Mouse (Mus musculus) liver, embryonic 12.5 days (tissue): Measurements from ENCODE around the gene Selenow. TPM values are rescaled to one million over a fixed set of nuclear protein-coding genes. Genes with fewer than 3 reads are reported as not detected.

Source experiments
- ATAC-seq: fragments of 200-750 bp; cut with Nextera tagmentation; 2 replicates; pipeline ENCODE4 v1.8.0; 2017; ENCODE audit warnings: moderate number of reproducible peaks, mild to moderate bottlenecking, moderate library complexity
- H3K27ac ChIP-seq: fragments of 300-500 bp; sonication (generic); 2 replicates; pipeline ENCODE4 v1.5.1; 2016; ENCODE audit warnings: mild to moderate bottlenecking
- H3K27me3 ChIP-seq: fragments of 300-500 bp; sonication (generic); replicated peaks from 2 replicates; pipeline ENCODE4 v1.6.1; 2016; ENCODE audit warnings: mild to moderate bottlenecking, moderate library complexity
- H3K36me3 ChIP-seq: fragments of 300-500 bp; sonication (generic); 2 replicates; pipeline ENCODE4 v1.6.1; 2016; ENCODE audit warnings: mild to moderate bottlenecking, moderate library complexity
- H3K4me1 ChIP-seq: fragments of 300-500 bp; sonication (generic); 2 replicates; pipeline ENCODE4 v1.6.1; 2016
- H3K4me2 ChIP-seq: fragments of 300-500 bp; sonication (generic); 2 replicates; pipeline ENCODE4 v1.6.1; 2016; ENCODE audit warnings: mild to moderate bottlenecking, moderate library complexity
- H3K4me3 ChIP-seq: fragments of 300-500 bp; sonication (generic); 2 replicates; pipeline ENCODE4 v1.5.1; 2016; ENCODE audit warnings: mild to moderate bottlenecking, moderate library complexity
- H3K9ac ChIP-seq: fragments of 300-500 bp; sonication (generic); 2 replicates; pipeline ENCODE4 v1.6.1; 2016; ENCODE audit warnings: mild to moderate bottlenecking, moderate library complexity
- H3K9me3 ChIP-seq: fragments of 300-500 bp; sonication (generic); replicated peaks from 2 replicates; pipeline ENCODE4 v1.6.1; 2016; ENCODE audit warnings: mild to moderate bottlenecking, moderate library complexity
- WGBS: fragments of 180-500 bp; shearing (Covaris S2); methylation state at CpG from one replicate; pipeline ENCODE4 v1.1.7; 2016; ENCODE audit not compliant: insufficient replicate concordance; 5-methylcytosine and 5-hydroxymethylcytosine counted together
- polyA plus RNA-seq: library from polyadenylated mRNA; unstranded; fragments of >200 nt; fragmentation: Nextera tagmentation; extraction: Ambion mirVana; gene quantifications from 2 replicates; pipeline ENCODE4 v1.2.1, GENCODE M21; 2016

The Selenow gene
- polyA plus RNA-seq, 1 experiment from 2014 or later = 445 TPM

GRCm38 (mm10) chr7:15884127-15884526, 38.1 kb downstream of the Selenow start:
- no peaks in the 10 kb centered on the region for H3K9me3 ChIP-seq
- WGBS = 74% methylated on average over 2 of the region's 2 CpGs
- ATAC-seq = no peak

GRCm38 (mm10) chr7:15882317-15882716, 39.9 kb downstream of the Selenow start, which contains the start of gene Crxos:
TSS of gene Crxos (plus strand) at chr7:15882617.
- no peak within 1 kb of the TSS for H3K4me2 ChIP-seq
- WGBS = 71% methylated on average over 2 of the region's 2 CpGs
- no peak for ATAC-seq
- no peaks in the 10 kb centered on the region for H3K4me1 ChIP-seq
- no peak within 1 kb of the TSS for H3K27ac ChIP-seq
- no peak within 1 kb of the TSS for H3K9ac ChIP-seq
- no peaks in the 10 kb centered on the region for H3K36me3 ChIP-seq
- H3K27me3 ChIP-seq = no peaks in the 10 kb centered on the region
- H3K4me3 ChIP-seq = no peak within 1 kb of the TSS
- H3K9me3 ChIP-seq = no peaks in the 10 kb centered on the region

More at GRCm38 (mm10) chr7:15884127-15884526, 38.1 kb downstream of the Selenow start:
- Histone ChIP-seq H3K4me3 (no peak overlapping the region), H3K27me3 (no peaks in the 10 kb centered on the region), H3K4me2 (no peak overlapping the region), H3K36me3 (no peaks in the 10 kb centered on the region), H3K27ac (no peak overlapping the region), H3K4me1 (no peaks in the 10 kb centered on the region), H3K9ac (no peak overlapping the region)

GRCm38 (mm10) chr7:15881831-15882230, 40.4 kb downstream of the Selenow start:
- Histone ChIP-seq H3K4me3 (no peak overlapping the region), H3K27ac (no peak overlapping the region), H3K36me3 (no peaks in the 10 kb centered on the region), H3K27me3 (no peaks in the 10 kb centered on the region), H3K4me2 (no peak overlapping the region), H3K4me1 (no peaks in the 10 kb centered on the region), H3K9ac (no peak overlapping the region), H3K9me3 (no peaks in the 10 kb centered on the region)
- no peak for ATAC-seq
- WGBS = 34% methylated on average over 3 of the region's 3 CpGs

GRCm38 (mm10) chr7:15881388-15881787, 40.8 kb downstream of the Selenow start:
- no peaks in the 10 kb centered on the region for H3K9me3 ChIP-seq
- no peaks in the 10 kb centered on the region for H3K36me3 ChIP-seq
- no peaks in the 10 kb centered on the region for H3K27me3 ChIP-seq

GRCm38 (mm10) chr7:15879756-15880155, 42.4 kb downstream of the Selenow start, which contains the start of gene Crx:
TSS of gene Crx (minus strand) at chr7:15879968.
- Histone ChIP-seq H3K4me2 (no peak within 1 kb of the TSS), H3K36me3 (no peaks in the 10 kb centered on the region), H3K27ac (no peak within 1 kb of the TSS), H3K4me1 (no peaks in the 10 kb centered on the region), H3K9me3 (no peaks in the 10 kb centered on the region), H3K27me3 (no peaks in the 10 kb centered on the region), H3K9ac (no peak within 1 kb of the TSS), H3K4me3 (no peak within 1 kb of the TSS)
- ATAC-seq = no peak
- 26% methylated on average over 4 of the region's 4 CpGs for WGBS

More at GRCm38 (mm10) chr7:15881388-15881787, 40.8 kb downstream of the Selenow start:
- ATAC-seq = no peak
- 18% methylated on average over 7 of the region's 7 CpGs for WGBS
- Histone ChIP-seq H3K4me3 (no peak overlapping the region), H3K9ac (no peak overlapping the region), H3K27ac (no peak overlapping the region), H3K4me2 (no peak overlapping the region), H3K4me1 (no peaks in the 10 kb centered on the region)

Other genes starting within 250 kb of the Selenow start
- not detected in 2 replicates for gene Obox5, start 172.3 kb downstream of the Selenow start, polyA plus RNA-seq
- gene Obox6, start 82.7 kb downstream of the Selenow start, polyA plus RNA-seq = not detected in 2 replicates
- gene Crx, start 42.4 kb downstream of the Selenow start, polyA plus RNA-seq = not detected in 2 replicates
- gene Crxos, start 39.8 kb downstream of the Selenow start, polyA plus RNA-seq = not detected in 2 replicates
- gene Nop53, start 23.7 kb upstream of the Selenow start, polyA plus RNA-seq = 130 and 143 TPM in 2 replicates
- 6.5 and 7.8 TPM in 2 replicates for gene Ehd2, start 45.2 kb upstream of the Selenow start, polyA plus RNA-seq
- 2.9 and 3.3 TPM in 2 replicates for gene Bicra, start 125.5 kb upstream of the Selenow start, polyA plus RNA-seq
- not detected in 2 replicates for gene Zfp541, start 139.4 kb upstream of the Selenow start, polyA plus RNA-seq
- 163 and 165 TPM in 2 replicates for gene Napa, start 176.1 kb upstream of the Selenow start, polyA plus RNA-seq
- 13.4 and 15.0 TPM in 2 replicates for gene Kptn, start 197.5 kb upstream of the Selenow start, polyA plus RNA-seq
- not detected in 2 replicates for gene Slc8a2, start 207.4 kb upstream of the Selenow start, polyA plus RNA-seq